Mouse (Mus musculus) thymus, adult 2 months (tissue): ENCODE measurements around the gene Art3. TPM values are rescaled to one million over a fixed set of nuclear protein-coding genes. Genes with fewer than 3 reads are reported as not detected.

Source experiments
- DNase-seq: peaks from one replicate; pipeline ENCODE4 v3.0.0; 2021
- H3K27ac ChIP-seq: fragments of 200-500 bp; 2 replicates; pipeline ENCODE4 v1.5.1; 2012; ENCODE audit warnings: low read length, control low read depth; ENCODE audit not compliant: control insufficient read depth, insufficient read depth
- H3K27me3 ChIP-seq: fragments of 200-500 bp; 2 replicates; pipeline ENCODE4 v1.6.1; 2012; ENCODE audit warnings: mild to moderate bottlenecking, low read length, moderate library complexity, mixed read lengths; ENCODE audit not compliant: control insufficient read depth, insufficient read depth
- H3K36me3 ChIP-seq: fragments of 200-500 bp; 2 replicates; pipeline ENCODE4 v1.6.1; 2012; ENCODE audit warnings: mild to moderate bottlenecking, low read length, moderate library complexity; ENCODE audit not compliant: control insufficient read depth, insufficient read depth
- H3K4me1 ChIP-seq: fragments of 200-500 bp; replicated peaks from 2 replicates; pipeline ENCODE4 v1.6.1; 2012; ENCODE audit warnings: low read length; ENCODE audit not compliant: control insufficient read depth, insufficient read depth
- H3K4me3 ChIP-seq: fragments of 200-500 bp; 2 replicates; pipeline ENCODE4 v1.5.1; 2012; ENCODE audit warnings: mild to moderate bottlenecking, low read length, control low read depth, moderate library complexity; ENCODE audit not compliant: control insufficient read depth, insufficient read depth
- CTCF ChIP-seq: fragments of 200-500 bp; IDR thresholded peaks from 2 replicates; pipeline ENCODE4 v1.5.1; 2012; ENCODE audit warnings: mild to moderate bottlenecking, control low read depth, low read length, moderate library complexity, borderline replicate concordance; ENCODE audit not compliant: control insufficient read depth, poor library complexity, insufficient read depth; ENCODE audit errors: extremely low read depth
- POLR2A ChIP-seq: fragments of 200-500 bp; IDR thresholded peaks from 2 replicates; pipeline ENCODE4 v1.6.1; 2012; ENCODE audit warnings: mild to moderate bottlenecking, low read length, control low read depth, moderate library complexity; ENCODE audit not compliant: control insufficient read depth, poor library complexity, insufficient read depth; ENCODE audit errors: extremely low read depth
- WGBS: fragments of 180-500 bp; shearing (Covaris S2); methylation state at CpG from one replicate; pipeline ENCODE4 v1.1.7; 2018; 5-methylcytosine and 5-hydroxymethylcytosine counted together
- polyA plus RNA-seq: library from polyadenylated mRNA; depleted of rRNA; stranded (reverse); fragments of >200 nt; gene quantifications from 2 replicates; pipeline ENCODE4 v1.2.3, GENCODE M21; 2012

Gene Art3
- polyA plus RNA-seq, 1 experiment = 12.7 TPM

- no peak for TF ChIP-seq POLR2A
- TF ChIP-seq CTCF = no peak
- DNase-seq = no peak
- Histone ChIP-seq H3K27ac (no peak overlapping the region), H3K4me3 (peak overlapping the region; percentile 22), H3K36me3 (no peaks in the 10 kb centered on the region), H3K27me3 (no peaks in the 10 kb centered on the region; the same call in 1 of the 2 replicates), H3K4me1 (0 out of 2 replicates have a peak, but pooled peaks cover 2% of the 10 kb centered on the region)
- WGBS = 49% methylated on average over 18 of the region's 18 CpGs
Measured at GRCm38 (mm10) chr5:92392542-92392941, 60.9 kb downstream of the Art3 start.

- TF ChIP-seq POLR2A = no peak
- no peak for TF ChIP-seq CTCF
- 15% methylated on average over 10 of the region's 10 CpGs for WGBS
- Histone ChIP-seq H3K27ac (no peak overlapping the region), H3K4me1 (0 out of 2 replicates have a peak, but pooled peaks cover 2% of the 10 kb centered on the region), H3K27me3 (no peaks in the 10 kb centered on the region), H3K4me3 (no peak overlapping the region), H3K36me3 (no peaks in the 10 kb centered on the region)
- DNase-seq = no peak
Measured at GRCm38 (mm10) chr5:92393863-92394262, 62.2 kb downstream of the Art3 start.

GRCm38 (mm10) chr5:92395764-92396163 lies 64.1 kb downstream of the Art3 start:
- WGBS = 93% methylated on average over 3 of the region's 3 CpGs
- no peak overlapping the region for H3K27ac ChIP-seq

GRCm38 (mm10) chr5:92396476-92396875 lies 64.8 kb downstream of the Art3 start:
- Histone ChIP-seq H3K4me1 (0 out of 2 replicates have a peak, but pooled peaks cover 2% of the 10 kb centered on the region), H3K4me3 (no peak overlapping the region), H3K36me3 (no peaks in the 10 kb centered on the region), H3K27me3 (no peaks in the 10 kb centered on the region), H3K27ac (no peak overlapping the region)
- 94% methylated on average over 6 of the region's 6 CpGs for WGBS
- TF ChIP-seq POLR2A = no peak
- TF ChIP-seq CTCF = no peak
- no peak for DNase-seq

More at GRCm38 (mm10) chr5:92395764-92396163, 64.1 kb downstream of the Art3 start:
- 0 out of 2 replicates have a peak, but pooled peaks cover 2% of the 10 kb centered on the region for H3K4me1 ChIP-seq
- DNase-seq = no peak
- H3K36me3 ChIP-seq = no peaks in the 10 kb centered on the region
- TF ChIP-seq CTCF (no peak), POLR2A (no peak)
- H3K27me3 ChIP-seq = no peaks in the 10 kb centered on the region
- no peak overlapping the region for H3K4me3 ChIP-seq

- TF ChIP-seq CTCF = peak; percentile 43; the same call in 1 of the 2 replicates
- no peak for TF ChIP-seq POLR2A
- no peaks in the 10 kb centered on the region for H3K27me3 ChIP-seq
- DNase-seq = peak; percentile 77
- no peak overlapping the region for H3K4me3 ChIP-seq
- H3K4me1 ChIP-seq = no peaks in the 10 kb centered on the region
- no peak overlapping the region for H3K27ac ChIP-seq
- WGBS = 24% methylated on average over 5 of the region's 5 CpGs
- H3K36me3 ChIP-seq = no peaks in the 10 kb centered on the region
Measured at GRCm38 (mm10) chr5:92398153-92398552, 66.5 kb downstream of the Art3 start.

- DNase-seq = no peak
- H3K4me3 ChIP-seq = no peak overlapping the region
- no peaks in the 10 kb centered on the region for H3K36me3 ChIP-seq
- WGBS = 89% methylated on average over 9 of the region's 9 CpGs
- H3K4me1 ChIP-seq = no peaks in the 10 kb centered on the region
- no peak for TF ChIP-seq CTCF
- TF ChIP-seq POLR2A = no peak
- H3K27ac ChIP-seq = no peak overlapping the region
- H3K27me3 ChIP-seq = no peaks in the 10 kb centered on the region
Measured at GRCm38 (mm10) chr5:92402816-92403215, 71.2 kb downstream of the Art3 start.
